Mouse (Mus musculus): ENCODE measurements at regions not wholly inside any gene's neighbourhood (a gene's known extent, or its start where the extent isn't known, plus 50 kb on each side); places are given as distances from the start of the nearest gene placed in this dataset.
A peak's percentile ranks its signal among the peaks of the same experiment; 100 is the strongest.

GRCm38 (mm10) chr2:50524838-50525615 is 228.4 kb upstream of the Mmadhc start:
- Histone ChIP-seq H3K4me2 (replicated peaks; ENCODE audit: low read depth) (no peak overlapping the region), H3K27ac (replicated peaks) (no peak overlapping the region), H3K4me1 (replicated peaks; ENCODE audit: control insufficient read depth, insufficient read depth) (no peaks in the 10 kb centered on the region), H3K9me3 (ENCODE audit: control insufficient read depth, low read length) (no peaks in the 10 kb centered on the region), H3K27me3 (ENCODE audit: control insufficient read depth, insufficient read depth, low read length) (no peaks in the 10 kb centered on the region), H3K36me3 (ENCODE audit: control insufficient read depth, insufficient read depth, low read length) (no peaks in the 10 kb centered on the region), H3K4me3 (ENCODE audit: low read depth, low read length) (no peak overlapping the region), H3K9ac (ENCODE audit: low read length) (no peak overlapping the region)
- WGBS: 88% methylated on average over 10 of the region's 10 CpGs
- TF ChIP-seq EP300 (optimal IDR thresholded peaks at IDR 0.05) (no peak), CTCF (IDR thresholded peaks at IDR 0.05; ENCODE audit: low read depth) (no peak)
- DNase-seq (ENCODE audit: low spot score) (no peak), ATAC-seq (ENCODE audit: low FRiP score, low TSS enrichment) (no peak)

- DNase-seq (ENCODE audit: low spot score) (no peak), ATAC-seq (ENCODE audit: low FRiP score, low TSS enrichment) (no peak)
- Histone ChIP-seq H3K9ac (ENCODE audit: low read length) (no peak overlapping the region), H3K27me3 (ENCODE audit: control insufficient read depth, insufficient read depth, low read length) (no peaks in the 10 kb centered on the region), H3K9me3 (ENCODE audit: control insufficient read depth, low read length) (no peaks in the 10 kb centered on the region), H3K4me2 (replicated peaks; ENCODE audit: low read depth) (no peak overlapping the region), H3K27ac (replicated peaks) (no peak overlapping the region), H3K4me1 (replicated peaks; ENCODE audit: control insufficient read depth, insufficient read depth) (no peaks in the 10 kb centered on the region), H3K4me3 (ENCODE audit: low read depth, low read length) (no peak overlapping the region), H3K36me3 (ENCODE audit: control insufficient read depth, insufficient read depth, low read length) (no peaks in the 10 kb centered on the region)
- no peak for TF ChIP-seq CTCF (IDR thresholded peaks at IDR 0.05; ENCODE audit: low read depth)
- no peak for TF ChIP-seq EP300 (optimal IDR thresholded peaks at IDR 0.05)
- 36% methylated on average over 8 of the region's 8 CpGs for WGBS
Observed at GRCm38 (mm10) chr2:50520169-50520568, 223.6 kb upstream of the Mmadhc start.

GRCm38 (mm10) chr2:50519129-50519504 is 222.5 kb upstream of the Mmadhc start:
- H3K4me2 ChIP-seq (replicated peaks; ENCODE audit: low read depth): no peak overlapping the region
- H3K27me3 ChIP-seq (ENCODE audit: control insufficient read depth, insufficient read depth, low read length): no peaks in the 10 kb centered on the region
- no peak overlapping the region for H3K9ac ChIP-seq (ENCODE audit: low read length)
- TF ChIP-seq CTCF (IDR thresholded peaks at IDR 0.05; ENCODE audit: low read depth) (no peak), EP300 (optimal IDR thresholded peaks at IDR 0.05) (no peak)
- no peaks in the 10 kb centered on the region for H3K9me3 ChIP-seq (ENCODE audit: control insufficient read depth, low read length)
- ATAC-seq (ENCODE audit: low FRiP score, low TSS enrichment): no peak
- no peak overlapping the region for H3K27ac ChIP-seq (replicated peaks)
- H3K36me3 ChIP-seq (ENCODE audit: control insufficient read depth, insufficient read depth, low read length): no peaks in the 10 kb centered on the region
- no peaks in the 10 kb centered on the region for H3K4me1 ChIP-seq (replicated peaks; ENCODE audit: control insufficient read depth, insufficient read depth)
- no peak overlapping the region for H3K4me3 ChIP-seq (ENCODE audit: low read depth, low read length)
- WGBS: 79% methylated on average over 1 of the region's 1 CpGs
- no peak for DNase-seq (ENCODE audit: low spot score)

- no peaks in the 10 kb centered on the region for H3K36me3 ChIP-seq (ENCODE audit: control insufficient read depth, insufficient read depth, low read length)
- DNase-seq (ENCODE audit: low spot score): no peak
- H3K4me3 ChIP-seq (ENCODE audit: low read depth, low read length): no peak overlapping the region
- no peak for ATAC-seq (ENCODE audit: low FRiP score, low TSS enrichment)
- H3K9ac ChIP-seq (ENCODE audit: low read length): no peak overlapping the region
- H3K27ac ChIP-seq (replicated peaks): no peak overlapping the region
- TF ChIP-seq CTCF (IDR thresholded peaks at IDR 0.05; ENCODE audit: low read depth) (peak; percentile 37), EP300 (optimal IDR thresholded peaks at IDR 0.05) (no peak)
- no peaks in the 10 kb centered on the region for H3K9me3 ChIP-seq (ENCODE audit: control insufficient read depth, low read length)
- no peak overlapping the region for H3K4me2 ChIP-seq (replicated peaks; ENCODE audit: low read depth)
- 39% methylated on average over 10 of the region's 10 CpGs for WGBS
- H3K4me1 ChIP-seq (replicated peaks; ENCODE audit: control insufficient read depth, insufficient read depth): no peaks in the 10 kb centered on the region
- no peaks in the 10 kb centered on the region for H3K27me3 ChIP-seq (ENCODE audit: control insufficient read depth, insufficient read depth, low read length)
Observed at GRCm38 (mm10) chr2:50518371-50519128, 221.9 kb upstream of the Mmadhc start.

GRCm38 (mm10) chr2:50513276-50513675 is 216.7 kb upstream of the Mmadhc start:
- H3K36me3 ChIP-seq (ENCODE audit: control insufficient read depth, insufficient read depth, low read length): no peaks in the 10 kb centered on the region
- TF ChIP-seq EP300 (optimal IDR thresholded peaks at IDR 0.05): no peak
- TF ChIP-seq CTCF (IDR thresholded peaks at IDR 0.05; ENCODE audit: low read depth): no peak
- no peaks in the 10 kb centered on the region for H3K4me1 ChIP-seq (replicated peaks; ENCODE audit: control insufficient read depth, insufficient read depth)
- 93% methylated on average over 4 of the region's 4 CpGs for WGBS
- no peaks in the 10 kb centered on the region for H3K27me3 ChIP-seq (ENCODE audit: control insufficient read depth, insufficient read depth, low read length)
- H3K9me3 ChIP-seq (ENCODE audit: control insufficient read depth, low read length): no peaks in the 10 kb centered on the region
- H3K27ac ChIP-seq (replicated peaks): no peak overlapping the region
- H3K4me2 ChIP-seq (replicated peaks; ENCODE audit: low read depth): no peak overlapping the region
- no peak for ATAC-seq (ENCODE audit: low FRiP score, low TSS enrichment)
- no peak overlapping the region for H3K4me3 ChIP-seq (ENCODE audit: low read depth, low read length)
- no peak for DNase-seq (ENCODE audit: low spot score)
- H3K9ac ChIP-seq (ENCODE audit: low read length): no peak overlapping the region

- Histone ChIP-seq H3K9ac (ENCODE audit: low read length) (no peak overlapping the region), H3K4me3 (ENCODE audit: low read depth, low read length) (no peak overlapping the region), H3K36me3 (ENCODE audit: control insufficient read depth, insufficient read depth, low read length) (no peaks in the 10 kb centered on the region), H3K4me2 (replicated peaks; ENCODE audit: low read depth) (no peak overlapping the region), H3K27ac (replicated peaks) (no peak overlapping the region), H3K9me3 (ENCODE audit: control insufficient read depth, low read length) (no peaks in the 10 kb centered on the region), H3K27me3 (ENCODE audit: control insufficient read depth, insufficient read depth, low read length) (no peaks in the 10 kb centered on the region), H3K4me1 (replicated peaks; ENCODE audit: control insufficient read depth, insufficient read depth) (no peaks in the 10 kb centered on the region)
- DNase-seq (ENCODE audit: low spot score) (no peak), ATAC-seq (ENCODE audit: low FRiP score, low TSS enrichment) (no peak)
- TF ChIP-seq EP300 (optimal IDR thresholded peaks at IDR 0.05) (no peak), CTCF (IDR thresholded peaks at IDR 0.05; ENCODE audit: low read depth) (no peak)
- WGBS: 84% methylated on average over 8 of the region's 8 CpGs
Observed at GRCm38 (mm10) chr2:50498713-50499112, 202.1 kb upstream of the Mmadhc start.
